Mouse (Mus musculus) heart, embryonic 16.5 days (tissue): ENCODE results near the gene Znrf1. TPM values are rescaled to one million over a fixed set of nuclear protein-coding genes. Genes with fewer than 3 reads are reported as not detected.

Experiments used
- ATAC-seq: fragments of 200-750 bp; cut with Nextera tagmentation; replicated peaks from 2 replicates; pipeline ENCODE4 v1.8.0; 2017; ENCODE audit warnings: moderate number of reproducible peaks; ENCODE audit not compliant: insufficient read depth, low FRiP score; ENCODE audit errors: extremely low read depth
- H3K27ac ChIP-seq: fragments of 300-500 bp; sonication (generic); 2 replicates; pipeline ENCODE4 v1.5.1; 2014; ENCODE audit warnings: mild to moderate bottlenecking, low read length, control low read depth, moderate library complexity
- H3K27me3 ChIP-seq: fragments of 300-500 bp; sonication (generic); 2 replicates; pipeline ENCODE4 v1.6.1; 2014; ENCODE audit warnings: low read length, mixed read lengths; ENCODE audit not compliant: control insufficient read depth, insufficient read depth
- H3K36me3 ChIP-seq: fragments of 300-500 bp; sonication (generic); 2 replicates; pipeline ENCODE4 v1.6.1; 2014; ENCODE audit not compliant: control insufficient read depth, insufficient read depth
- H3K4me1 ChIP-seq: fragments of 300-500 bp; sonication (generic); 2 replicates; pipeline ENCODE4 v1.6.1; 2014; ENCODE audit warnings: low read length, mixed read lengths; ENCODE audit not compliant: control insufficient read depth, insufficient read depth
- H3K4me2 ChIP-seq: fragments of 300-500 bp; sonication (generic); 2 replicates; pipeline ENCODE4 v1.6.1; 2014; ENCODE audit warnings: low read depth, mild to moderate bottlenecking, control low read depth, low read length
- H3K4me3 ChIP-seq: fragments of 300-500 bp; sonication (generic); 2 replicates; pipeline ENCODE4 v1.5.1; 2014; ENCODE audit warnings: mild to moderate bottlenecking, control low read depth, low read length
- H3K9ac ChIP-seq: fragments of 300-500 bp; sonication (generic); 2 replicates; pipeline ENCODE4 v1.6.1; 2014; ENCODE audit warnings: low read length, control low read depth
- H3K9me3 ChIP-seq: fragments of 300-500 bp; sonication (generic); replicated peaks from 2 replicates; pipeline ENCODE4 v1.6.1; 2016; ENCODE audit warnings: low read length; ENCODE audit not compliant: control insufficient read depth
- WGBS: fragments of 180-500 bp; shearing (Covaris S2); extraction: QIAGEN DNeasy Blood & Tissue Kit; methylation state at CpG from one replicate; pipeline ENCODE4 v1.1.7; 2014; 5-methylcytosine and 5-hydroxymethylcytosine counted together
- polyA plus RNA-seq: library from polyadenylated mRNA; unstranded; fragments of >200 nt; fragmentation: Nextera tagmentation; extraction: Ambion mirVana; gene quantifications from 2 replicates; pipeline ENCODE4 v1.2.1, GENCODE M21; 2015

Gene Znrf1
- polyA plus RNA-seq, 1 experiment from 2014 or later = 19.7 TPM

- Histone ChIP-seq H3K4me1 (peaks cover 5% of the 10 kb centered on the region), H3K36me3 (peaks cover 5% of the 10 kb centered on the region; the same call in 1 of the 2 replicates), H3K9me3 (no peaks in the 10 kb centered on the region), H3K4me3 (no peak overlapping the region), H3K9ac (no peak overlapping the region), H3K4me2 (no peak overlapping the region), H3K27me3 (no peaks in the 10 kb centered on the region), H3K27ac (no peak overlapping the region)
- 76% methylated on average over 5 of the region's 5 CpGs for WGBS
- ATAC-seq = no peak
These were observed 77.3 kb downstream of the Znrf1 start for GRCm38 (mm10) chr8:111613181-111613580.

GRCm38 (mm10) chr8:111614786-111615701 lies 79.1 kb downstream of the Znrf1 start:
- Histone ChIP-seq H3K4me2 (no peak overlapping the region), H3K9me3 (no peaks in the 10 kb centered on the region), H3K27me3 (no peaks in the 10 kb centered on the region), H3K4me1 (peaks cover 13% of the 10 kb centered on the region), H3K9ac (no peak overlapping the region), H3K27ac (no peak overlapping the region), H3K4me3 (no peak overlapping the region), H3K36me3 (peaks cover 5% of the 10 kb centered on the region; the same call in 1 of the 2 replicates)
- ATAC-seq = no peak
- WGBS = 87% methylated on average over 6 of the region's 6 CpGs

GRCm38 (mm10) chr8:111617812-111618211 lies 81.9 kb downstream of the Znrf1 start:
- H3K9me3 ChIP-seq = no peaks in the 10 kb centered on the region
- no peak for ATAC-seq
- no peak overlapping the region for H3K9ac ChIP-seq
- WGBS = 56% methylated on average over 6 of the region's 6 CpGs
- no peaks in the 10 kb centered on the region for H3K36me3 ChIP-seq
- H3K27me3 ChIP-seq = no peaks in the 10 kb centered on the region
- no peak overlapping the region for H3K4me2 ChIP-seq
- no peak overlapping the region for H3K4me3 ChIP-seq
- H3K27ac ChIP-seq = no peak overlapping the region
- H3K4me1 ChIP-seq = peaks cover 14% of the 10 kb centered on the region

GRCm38 (mm10) chr8:111618273-111618672 lies 82.4 kb downstream of the Znrf1 start:
- no peaks in the 10 kb centered on the region for H3K27me3 ChIP-seq
- no peak for ATAC-seq
- 76% methylated on average over 4 of the region's 4 CpGs for WGBS

GRCm38 (mm10) chr8:111619936-111620335 lies 84.0 kb downstream of the Znrf1 start:
- peak overlapping the region; percentile 29 for H3K27ac ChIP-seq
- H3K4me1 ChIP-seq = peaks cover 26% of the 10 kb centered on the region
- ATAC-seq = peak; percentile 34; the same call in 1 of the 2 replicates
- H3K4me3 ChIP-seq = no peak overlapping the region
- peaks cover 3% of the 10 kb centered on the region; the same call in 1 of the 2 replicates for H3K36me3 ChIP-seq
- H3K4me2 ChIP-seq = no peak overlapping the region
- no peaks in the 10 kb centered on the region for H3K9me3 ChIP-seq
- no peak overlapping the region for H3K9ac ChIP-seq
- H3K27me3 ChIP-seq = no peaks in the 10 kb centered on the region
- WGBS = 24% methylated on average over 1 of the region's 1 CpGs

More at GRCm38 (mm10) chr8:111618273-111618672, 82.4 kb downstream of the Znrf1 start:
- no peaks in the 10 kb centered on the region for H3K9me3 ChIP-seq
- H3K27ac ChIP-seq = no peak overlapping the region
- H3K9ac ChIP-seq = no peak overlapping the region
- H3K4me3 ChIP-seq = no peak overlapping the region
- H3K36me3 ChIP-seq = peaks cover 3% of the 10 kb centered on the region; the same call in 1 of the 2 replicates
- H3K4me1 ChIP-seq = peaks cover 14% of the 10 kb centered on the region
- no peak overlapping the region for H3K4me2 ChIP-seq

- no peak overlapping the region for H3K4me3 ChIP-seq
- ATAC-seq = no peak
- 91% methylated on average over 3 of the region's 3 CpGs for WGBS
- H3K9ac ChIP-seq = no peak overlapping the region
- no peaks in the 10 kb centered on the region for H3K9me3 ChIP-seq
- H3K4me1 ChIP-seq = peaks cover 35% of the 10 kb centered on the region
- peaks cover 3% of the 10 kb centered on the region; the same call in 1 of the 2 replicates for H3K36me3 ChIP-seq
- no peak overlapping the region for H3K4me2 ChIP-seq
- H3K27me3 ChIP-seq = no peaks in the 10 kb centered on the region
- H3K27ac ChIP-seq = no peak overlapping the region
These were observed 86.2 kb downstream of the Znrf1 start for GRCm38 (mm10) chr8:111622104-111622503.

GRCm38 (mm10) chr8:111622553-111622952 lies 86.7 kb downstream of the Znrf1 start:
- Histone ChIP-seq H3K4me1 (peaks cover 35% of the 10 kb centered on the region), H3K27me3 (no peaks in the 10 kb centered on the region), H3K9ac (no peak overlapping the region), H3K4me2 (no peak overlapping the region), H3K9me3 (no peaks in the 10 kb centered on the region), H3K27ac (no peak overlapping the region), H3K36me3 (peaks cover 3% of the 10 kb centered on the region; the same call in 1 of the 2 replicates), H3K4me3 (no peak overlapping the region)
- no peak for ATAC-seq
- WGBS = 84% methylated on average over 10 of the region's 10 CpGs

- Histone ChIP-seq H3K27me3 (no peaks in the 10 kb centered on the region), H3K4me3 (no peak overlapping the region), H3K4me2 (no peak overlapping the region), H3K9me3 (no peaks in the 10 kb centered on the region), H3K36me3 (peaks cover 3% of the 10 kb centered on the region; the same call in 1 of the 2 replicates), H3K9ac (peak overlapping the region; percentile 52; the same call in 1 of the 2 replicates), H3K4me1 (peaks cover 29% of the 10 kb centered on the region), H3K27ac (peak overlapping the region; percentile 64)
- WGBS = 61% methylated on average over 12 of the region's 12 CpGs
- no peak; the same call in 1 of the 2 replicates for ATAC-seq
These were observed 88.4 kb downstream of the Znrf1 start for GRCm38 (mm10) chr8:111624081-111624852.
